Mouse (Mus musculus) megakaryocyte, embryonic 14.5 days (primary cell): ENCODE measurements around the gene Snx10.

Experiments used
- FLI1 ChIP-seq: IDR thresholded peaks from 2 replicates; pipeline ENCODE4 v1.6.1; 2012; ENCODE audit warnings: low read length, inconsistent platforms, mixed read lengths
- GATA1 ChIP-seq: IDR thresholded peaks from 3 replicates; pipeline ENCODE4 v1.6.1; 2012; ENCODE audit warnings: mixed read lengths, low read length, inconsistent platforms, borderline replicate concordance

DNA sequence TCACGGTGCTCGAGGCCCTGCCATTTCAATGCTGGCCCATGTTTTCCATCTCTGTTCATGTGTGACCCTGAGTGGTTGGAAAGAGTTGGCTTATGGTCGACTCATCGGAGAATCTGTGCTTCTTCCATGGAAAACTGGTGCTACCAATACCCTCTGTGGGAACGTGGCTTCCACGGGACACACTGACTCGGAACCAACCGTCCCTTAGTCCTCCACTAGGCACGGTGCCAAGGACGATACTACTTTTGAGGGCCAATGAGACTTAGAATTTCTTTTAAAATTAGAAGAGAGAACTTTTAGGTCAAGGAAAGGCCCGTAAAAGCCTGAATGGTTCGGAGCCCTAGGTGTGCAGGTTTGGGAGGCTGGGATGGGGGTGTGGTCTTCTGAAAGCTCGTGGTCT, 50.4 kb downstream of the Snx10 start:
- TF ChIP-seq GATA1 (no peak), FLI1 (no peak)
